Mouse (Mus musculus) limb, embryonic 11.5 days (tissue): ENCODE measurements around the gene Eif4g2. TPM values are rescaled to one million over a fixed set of nuclear protein-coding genes. Genes with fewer than 3 reads are reported as not detected.
A peak's percentile ranks its signal among the peaks of the same experiment; 100 is the strongest.

ENCODE experiments used
- ATAC-seq: fragments of 200-750 bp; cut with Nextera tagmentation; 2 replicates; pipeline ENCODE4 v1.8.0; 2017; ENCODE audit warnings: low read depth; ENCODE audit not compliant: insufficient number of reproducible peaks, low FRiP score, low TSS enrichment
- DNase-seq: peaks from one replicate; pipeline ENCODE4 v3.0.0-alpha.2; 2015; ENCODE audit warnings: low spot score
- H3K27ac ChIP-seq: fragments of 300-500 bp; sonication (generic); replicated peaks from 2 replicates; pipeline ENCODE4 v1.5.1; 2014; ENCODE audit warnings: low read depth, mild to moderate bottlenecking, low read length
- H3K27me3 ChIP-seq: fragments of 300-500 bp; sonication (generic); 2 replicates; pipeline ENCODE4 v1.6.1; 2014; ENCODE audit warnings: mild to moderate bottlenecking, low read length, mixed read lengths; ENCODE audit not compliant: control insufficient read depth, insufficient read depth
- H3K36me3 ChIP-seq: fragments of 300-500 bp; sonication (generic); 2 replicates; pipeline ENCODE4 v1.6.1; 2014; ENCODE audit warnings: mild to moderate bottlenecking, low read length, moderate library complexity, mixed read lengths; ENCODE audit not compliant: control insufficient read depth, insufficient read depth
- H3K4me1 ChIP-seq: fragments of 300-500 bp; sonication (generic); 2 replicates; pipeline ENCODE4 v1.6.1; 2014; ENCODE audit warnings: low read length, mixed read lengths; ENCODE audit not compliant: control insufficient read depth, insufficient read depth
- H3K4me2 ChIP-seq: fragments of 300-500 bp; sonication (generic); 2 replicates; pipeline ENCODE4 v1.6.1; 2014; ENCODE audit warnings: low read depth, mild to moderate bottlenecking, moderate library complexity; ENCODE audit not compliant: severe bottlenecking
- H3K4me3 ChIP-seq: fragments of 300-500 bp; sonication (generic); 2 replicates; pipeline ENCODE4 v1.5.1; 2014; ENCODE audit warnings: low read depth, low read length
- H3K9ac ChIP-seq: fragments of 300-500 bp; sonication (generic); 2 replicates; pipeline ENCODE4 v1.6.1; 2014; ENCODE audit warnings: mild to moderate bottlenecking, low read length
- H3K9me3 ChIP-seq: fragments of 300-500 bp; sonication (generic); 2 replicates; pipeline ENCODE4 v1.6.1; 2016; ENCODE audit warnings: low read length; ENCODE audit not compliant: control insufficient read depth
- WGBS: fragments of 180-500 bp; shearing (Covaris S2); extraction: QIAGEN DNeasy Blood & Tissue Kit; methylation state at CpG from one replicate; pipeline ENCODE4 v1.1.7; 2014; 5-methylcytosine and 5-hydroxymethylcytosine counted together
- polyA plus RNA-seq: library from polyadenylated mRNA; unstranded; fragments of >200 nt; fragmentation: Nextera tagmentation; extraction: Ambion mirVana; gene quantifications from 2 replicates; pipeline ENCODE4 v1.2.1, GENCODE M21; 2014

Eif4g2 gene
- polyA plus RNA-seq, 1 experiment from 2014 or later: 1,587 TPM

DNA sequence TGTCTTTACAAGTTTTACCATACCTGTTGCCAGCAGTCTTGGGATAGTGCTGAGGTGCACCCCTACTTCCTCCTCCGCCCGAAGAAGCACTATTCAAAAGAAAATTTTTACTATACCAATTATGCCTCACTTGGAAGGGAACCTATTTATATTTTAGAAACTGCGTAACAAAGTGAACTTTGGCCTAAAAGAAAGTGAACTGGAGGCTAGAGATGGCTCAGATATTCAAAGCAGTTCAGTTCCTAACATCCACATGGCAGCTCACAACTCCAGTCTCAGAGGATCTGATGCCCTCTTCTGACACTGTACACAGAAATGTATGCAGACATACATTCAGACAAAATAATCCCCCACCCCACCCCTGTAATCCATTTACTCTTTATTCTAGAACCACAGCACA lies 2.0 kb downstream of the Eif4g2 start:
- H3K4me3 ChIP-seq: peak overlapping the region; percentile 94
- H3K9ac ChIP-seq: peak overlapping the region; percentile 99
- peak overlapping the region; percentile 61 for H3K4me2 ChIP-seq
- 92% methylated on average over 3 of the region's 3 CpGs for WGBS
- no peak for DNase-seq
- no peak overlapping the region for H3K27ac ChIP-seq
- ATAC-seq: no peak
- H3K4me1 ChIP-seq: peaks cover 10% of the 10 kb centered on the region; the same call in 1 of the 2 replicates
- H3K27me3 ChIP-seq: no peaks in the 10 kb centered on the region
- peaks cover 26% of the 10 kb centered on the region for H3K36me3 ChIP-seq
- no peaks in the 10 kb centered on the region for H3K9me3 ChIP-seq

DNA sequence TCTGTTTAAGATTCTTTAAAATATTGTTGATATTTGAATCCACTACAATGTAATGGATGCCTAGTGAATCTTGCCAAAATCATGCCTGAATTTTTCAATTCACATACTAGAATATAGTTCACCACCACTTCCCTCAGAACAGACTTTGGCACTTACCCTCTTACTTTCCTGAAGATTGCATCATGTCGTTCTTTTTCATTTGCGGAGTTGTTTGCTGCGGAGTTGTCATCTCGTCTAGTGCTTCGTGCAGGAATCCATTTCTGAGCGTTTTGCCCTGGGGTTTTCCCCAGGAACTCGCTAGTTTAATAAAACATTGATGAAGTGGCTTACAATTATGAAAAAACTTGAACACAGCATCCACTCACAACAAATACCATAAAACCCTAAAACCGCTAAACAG lies 2.8 kb downstream of the Eif4g2 start:
- H3K4me3 ChIP-seq: no peak overlapping the region
- H3K4me1 ChIP-seq: peaks cover 10% of the 10 kb centered on the region; the same call in 1 of the 2 replicates
- no peak overlapping the region for H3K4me2 ChIP-seq
- no peak for DNase-seq
- peaks cover 30% of the 10 kb centered on the region for H3K36me3 ChIP-seq
- H3K27me3 ChIP-seq: no peaks in the 10 kb centered on the region
- 91% methylated on average over 8 of the region's 8 CpGs for WGBS
- no peak overlapping the region for H3K27ac ChIP-seq
- H3K9me3 ChIP-seq: no peaks in the 10 kb centered on the region
- ATAC-seq: no peak
- H3K9ac ChIP-seq: no peak overlapping the region

DNA sequence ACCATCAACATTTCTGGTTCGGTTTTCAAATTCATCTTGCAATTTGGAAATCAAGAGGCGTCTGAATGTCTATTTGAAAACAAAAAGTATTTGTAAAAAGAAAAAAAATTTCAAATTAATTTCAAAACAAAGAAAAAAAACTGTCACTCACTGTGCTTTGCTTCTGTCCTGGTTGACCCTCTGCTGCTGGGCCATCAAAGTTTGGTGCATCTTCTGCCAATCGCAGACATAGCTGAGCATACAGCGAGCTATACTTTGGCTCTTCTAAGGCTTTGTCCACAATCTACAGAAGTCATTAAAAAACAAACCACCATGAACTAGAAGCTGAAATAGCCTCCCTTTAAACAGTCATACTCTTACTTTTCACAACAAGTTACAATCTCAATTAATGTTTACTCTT lies 4.6 kb downstream of the Eif4g2 start:
- Histone ChIP-seq H3K4me3 (no peak overlapping the region), H3K27ac (no peak overlapping the region), H3K9me3 (no peaks in the 10 kb centered on the region), H3K9ac (no peak overlapping the region), H3K27me3 (no peaks in the 10 kb centered on the region), H3K36me3 (peaks cover 41% of the 10 kb centered on the region), H3K4me1 (peaks cover 10% of the 10 kb centered on the region; the same call in 1 of the 2 replicates), H3K4me2 (no peak overlapping the region)
- 96% methylated on average over 4 of the region's 4 CpGs for WGBS
- ATAC-seq (no peak), DNase-seq (no peak)

DNA sequence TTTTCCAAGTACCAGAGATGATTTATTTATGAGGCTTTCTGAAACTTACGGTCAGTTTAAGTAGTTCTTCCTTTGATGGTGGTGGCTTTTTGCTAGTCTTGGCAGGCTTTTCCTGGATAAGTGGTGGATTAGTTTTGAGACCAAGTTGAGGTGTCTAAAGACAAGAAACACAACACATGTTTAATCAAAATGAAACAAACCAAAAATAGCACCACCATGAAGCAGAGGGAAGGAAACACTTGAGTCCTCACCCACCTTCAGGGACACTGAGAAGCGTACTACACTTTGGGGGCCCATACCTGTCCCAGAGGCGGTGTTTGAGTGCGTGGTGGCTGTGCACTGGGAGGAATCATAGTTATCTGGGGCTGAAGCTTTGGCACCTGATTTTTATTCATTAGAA lies 7.5 kb downstream of the Eif4g2 start:
- no peak for ATAC-seq
- WGBS: 95% methylated on average over 4 of the region's 4 CpGs
- no peak overlapping the region for H3K9ac ChIP-seq
- no peaks in the 10 kb centered on the region for H3K27me3 ChIP-seq
- no peak overlapping the region for H3K4me3 ChIP-seq
- H3K9me3 ChIP-seq: no peaks in the 10 kb centered on the region
- H3K4me1 ChIP-seq: peaks cover 4% of the 10 kb centered on the region; the same call in 1 of the 2 replicates
- no peak overlapping the region for H3K27ac ChIP-seq
- peaks cover 49% of the 10 kb centered on the region for H3K36me3 ChIP-seq
- H3K4me2 ChIP-seq: no peak overlapping the region
- DNase-seq: no peak

DNA sequence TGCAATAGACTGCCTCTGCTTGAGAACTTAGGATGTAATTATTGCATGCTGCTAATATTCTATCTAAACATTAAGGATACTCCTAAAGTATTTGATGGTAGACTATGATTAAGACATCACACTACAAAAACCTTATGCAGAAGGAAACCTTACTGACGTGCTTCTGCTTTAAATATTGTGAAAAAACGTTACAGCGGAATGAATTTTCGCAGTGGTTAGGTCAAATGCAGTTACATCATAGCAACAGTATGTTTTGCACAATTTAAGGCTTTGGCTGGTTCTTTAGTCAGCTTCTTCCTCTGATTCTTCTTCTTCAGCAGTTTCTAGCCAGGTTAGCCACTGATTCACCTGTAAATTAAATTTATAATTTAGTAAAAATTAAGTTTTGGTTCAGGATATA lies 10.4 kb downstream of the Eif4g2 start:
- no peak overlapping the region for H3K9ac ChIP-seq
- H3K27me3 ChIP-seq: no peaks in the 10 kb centered on the region
- no peak overlapping the region for H3K4me3 ChIP-seq
- DNase-seq (no peak), ATAC-seq (no peak)
- no peak overlapping the region for H3K4me2 ChIP-seq
- H3K27ac ChIP-seq: no peak overlapping the region
- H3K9me3 ChIP-seq: peaks cover 4% of the 10 kb centered on the region; the same call in 1 of the 2 replicates
- no peaks in the 10 kb centered on the region for H3K4me1 ChIP-seq
- peaks cover 59% of the 10 kb centered on the region for H3K36me3 ChIP-seq
- 93% methylated on average over 4 of the region's 4 CpGs for WGBS

DNA sequence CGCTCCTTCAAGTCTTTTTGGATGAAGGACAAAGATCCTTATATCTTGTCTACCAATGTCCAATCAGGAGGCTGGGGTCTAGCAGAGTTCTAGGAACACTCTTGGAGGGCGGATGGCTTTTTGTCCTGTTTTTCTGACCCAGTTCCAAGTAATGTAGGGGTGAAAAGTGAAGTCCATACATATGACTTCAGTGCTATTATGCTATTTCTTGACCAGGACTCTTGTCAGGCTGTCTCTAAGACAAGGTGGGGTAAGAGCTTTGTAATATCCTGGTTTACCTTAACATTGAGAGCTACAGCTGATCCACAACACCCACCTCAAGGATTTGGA lies 12.7 kb downstream of the Eif4g2 start:
- Histone ChIP-seq H3K36me3 (peaks cover 50% of the 10 kb centered on the region), H3K27me3 (no peaks in the 10 kb centered on the region), H3K4me3 (no peak overlapping the region), H3K9me3 (peaks cover 4% of the 10 kb centered on the region; the same call in 1 of the 2 replicates), H3K9ac (no peak overlapping the region), H3K27ac (no peak overlapping the region), H3K4me1 (no peaks in the 10 kb centered on the region), H3K4me2 (no peak overlapping the region)
- ATAC-seq (0 out of 2 replicates have a peak, but pooled peaks have one; percentile 38), DNase-seq (no peak)
- 96% methylated on average over 2 of the region's 2 CpGs for WGBS

DNA sequence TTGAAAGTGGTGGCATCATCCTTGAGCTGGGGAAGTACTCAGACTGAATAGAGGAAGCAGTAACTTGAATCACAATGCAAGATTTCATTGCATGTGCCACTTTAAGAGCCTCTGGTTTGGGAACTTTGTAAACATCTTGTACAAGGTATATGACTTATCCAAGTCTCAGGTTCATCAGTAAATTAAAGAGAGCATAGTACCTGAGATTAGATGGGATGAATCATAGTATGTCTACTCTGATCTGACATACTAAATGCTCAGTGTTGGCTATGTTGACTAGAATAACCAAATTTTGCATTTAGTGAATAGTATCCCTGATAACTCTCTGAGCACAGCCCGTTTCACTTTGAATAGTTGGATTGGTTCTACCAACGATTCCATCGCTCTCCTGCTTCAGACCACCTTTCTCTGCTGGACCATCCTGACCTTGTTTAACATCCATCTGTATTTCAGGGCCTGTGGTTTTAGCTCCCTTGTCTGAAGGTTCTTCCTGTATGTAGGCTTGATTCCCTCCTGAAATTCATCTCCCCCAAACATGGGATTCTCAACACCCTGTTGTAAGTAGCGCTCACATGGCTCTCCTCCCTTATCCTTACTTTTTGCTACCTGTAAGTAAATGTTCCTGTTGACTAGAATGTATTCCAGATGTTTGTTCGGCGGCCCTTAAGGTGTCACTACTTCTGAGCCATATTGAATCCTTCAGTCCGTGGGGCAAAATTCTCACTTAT lies 13.2 kb downstream of the Eif4g2 start:
- Histone ChIP-seq H3K9ac (no peak overlapping the region), H3K9me3 (peaks cover 4% of the 10 kb centered on the region; the same call in 1 of the 2 replicates), H3K4me3 (no peak overlapping the region), H3K4me2 (no peak overlapping the region), H3K27ac (no peak overlapping the region), H3K4me1 (no peaks in the 10 kb centered on the region), H3K27me3 (no peaks in the 10 kb centered on the region), H3K36me3 (peaks cover 46% of the 10 kb centered on the region)
- 84% methylated on average over 7 of the region's 7 CpGs for WGBS
- ATAC-seq (peak; percentile 42; the same call in 1 of the 2 replicates), DNase-seq (peak; percentile 40)

DNA sequence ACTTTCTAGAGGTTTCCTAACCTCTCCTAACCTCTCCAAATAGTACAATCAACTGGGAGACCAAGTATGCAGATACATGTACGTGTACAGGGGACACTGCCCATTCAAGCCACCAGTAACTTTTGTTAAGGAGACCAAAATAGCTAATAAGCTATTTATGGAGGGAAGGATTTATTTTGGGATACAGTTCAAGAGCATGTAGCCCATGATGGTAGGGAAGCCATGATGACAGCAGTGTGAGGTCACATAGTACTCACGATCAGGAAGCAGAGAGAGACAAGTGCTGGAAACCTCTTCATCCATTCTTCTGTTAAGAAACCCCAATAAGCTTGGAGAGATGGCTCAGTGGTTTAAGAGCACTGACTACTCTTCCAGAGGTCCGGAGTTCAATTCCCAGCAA lies 14.6 kb downstream of the Eif4g2 start:
- WGBS: 96% methylated on average over 3 of the region's 3 CpGs
- peaks cover 37% of the 10 kb centered on the region for H3K36me3 ChIP-seq
- H3K9me3 ChIP-seq: peaks cover 4% of the 10 kb centered on the region; the same call in 1 of the 2 replicates
- ATAC-seq (no peak), DNase-seq (no peak)
- no peak overlapping the region for H3K4me2 ChIP-seq
- no peak overlapping the region for H3K9ac ChIP-seq
- no peaks in the 10 kb centered on the region for H3K27me3 ChIP-seq
- H3K27ac ChIP-seq: no peak overlapping the region
- H3K4me1 ChIP-seq: no peaks in the 10 kb centered on the region
- no peak overlapping the region for H3K4me3 ChIP-seq
